Mouse (Mus musculus): Measurements from ENCODE around the gene Tmem33.

- TF ChIP-seq POLR2A (IDR thresholded peaks at IDR 0.05; ENCODE audit: borderline replicate concordance, low read depth, low read length) (no peak), CTCF (IDR thresholded peaks at IDR 0.05; ENCODE audit: low read depth, low read length) (no peak)
Observed at GRCm38 (mm10) chr5:67235462-67235861, 24.9 kb upstream of the Tmem33 start.

Measured in bone marrow macrophage, adult 2 months (primary cell).